8 mouse cellular contexts compared by ENCODE assay signal in the genomic region with DNA sequence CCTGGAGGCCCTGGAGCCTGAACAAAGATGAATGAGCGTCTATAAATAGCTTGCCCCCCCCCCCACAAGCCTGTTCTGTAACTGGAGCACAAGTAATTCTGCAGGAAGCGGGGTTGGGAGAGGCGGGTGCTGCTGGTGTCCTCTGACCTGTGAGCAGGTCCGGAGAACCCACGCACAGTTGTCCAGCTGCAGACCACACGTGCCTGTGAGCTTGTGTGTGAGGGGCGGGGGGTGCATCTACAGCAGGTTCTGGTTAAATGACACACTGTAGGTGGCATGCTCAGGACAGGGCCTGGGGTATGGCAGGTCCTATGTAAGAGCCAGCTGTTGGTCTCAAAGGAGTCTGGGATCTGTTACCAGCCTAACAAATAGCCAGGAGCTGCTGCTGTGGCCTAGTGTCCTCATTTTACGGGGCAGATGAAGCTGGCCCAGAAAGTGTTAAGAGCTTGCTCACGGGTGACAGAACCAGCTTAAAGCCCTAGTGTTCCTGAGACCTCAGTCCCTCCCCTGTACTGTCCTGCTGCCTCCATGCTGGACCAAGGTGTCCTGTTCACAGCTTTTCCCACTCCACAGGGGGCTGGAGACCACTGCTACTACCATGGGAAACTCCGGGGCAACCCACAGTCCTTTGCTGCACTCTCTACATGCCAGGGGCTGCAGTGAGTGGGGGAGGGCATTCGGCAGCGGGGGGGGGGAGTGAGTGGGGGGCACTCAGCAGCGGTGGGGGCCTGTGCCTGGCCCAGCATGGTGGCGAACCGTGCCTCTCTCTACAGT. TPM values are rescaled to one million over a fixed set of nuclear protein-coding genes. Genes with fewer than 3 reads are reported as not detected.
A peak's percentile ranks its signal among the peaks of the same experiment; 100 is the strongest.
DNase-seq lines count a peak whose midpoint lies in the region; ATAC-seq lines count a peak whose summit lies in the region.

No protein-coding gene starts in this region.

- peak; percentile 59 for DNase-seq in cerebellum, adult 11-12 months
- DNase-seq in cerebellum, postnatal 4 days (ENCODE audit: low spot score in 2 of 2) = no peak
- DNase-seq in hindbrain, embryonic 11.5 days (ENCODE audit: low spot score) = no peak
- DNase-seq in hindbrain, embryonic 14.5 days (ENCODE audit: low spot score) = no peak
- DNase-seq in NIH3T3 (ENCODE audit: low read depth) = peak; percentile 32
- DNase-seq in layer of hippocampus, adult 18-20 months (ENCODE audit: low spot score in 2 of 2) = no peak
- DNase-seq in left cerebral cortex, adult 11 months (ENCODE audit: low spot score) = no peak

- 38% methylated on average over 15 of the region's 15 CpGs for WGBS in hindbrain, embryonic 11.5 days
- WGBS in hindbrain, embryonic 14.5 days = 46% methylated on average over 15 of the region's 15 CpGs
- 48% methylated on average over 15 of the region's 15 CpGs for WGBS in hindbrain, embryonic 13.5 days

- 0 out of 2 replicates have a peak overlapping the region, but pooled peaks have one; percentile 10 for H3K27ac ChIP-seq in hindbrain, embryonic 11.5 days (ENCODE audit: low read depth, low read length)
- no peak overlapping the region for H3K27ac ChIP-seq in hindbrain, embryonic 14.5 days
- peak overlapping the region; percentile 3; the same call in 1 of the 2 replicates for H3K27ac ChIP-seq in hindbrain, embryonic 13.5 days

- H3K27me3 ChIP-seq in hindbrain, embryonic 11.5 days (ENCODE audit: control insufficient read depth, insufficient read depth, low read length) = no peaks in the 10 kb centered on the region
- H3K27me3 ChIP-seq in hindbrain, embryonic 14.5 days (ENCODE audit: control insufficient read depth, insufficient read depth, low read length) = no peaks in the 10 kb centered on the region
- no peaks in the 10 kb centered on the region for H3K27me3 ChIP-seq in hindbrain, embryonic 13.5 days

- no peak overlapping the region for H3K4me2 ChIP-seq in hindbrain, embryonic 11.5 days (replicated peaks; ENCODE audit: low read depth, low read length)
- H3K4me2 ChIP-seq in hindbrain, embryonic 14.5 days (replicated peaks) = no peak overlapping the region
- no peak overlapping the region for H3K4me2 ChIP-seq in hindbrain, embryonic 13.5 days

- H3K36me3 ChIP-seq in hindbrain, embryonic 11.5 days (ENCODE audit: control insufficient read depth, insufficient read depth, low read length) = no peaks in the 10 kb centered on the region
- peaks cover 2% of the 10 kb centered on the region; the same call in 1 of the 2 replicates for H3K36me3 ChIP-seq in hindbrain, embryonic 14.5 days (replicated peaks; ENCODE audit: control insufficient read depth, insufficient read depth)
- H3K36me3 ChIP-seq in hindbrain, embryonic 13.5 days = 0 out of 2 replicates have a peak, but pooled peaks cover under 1% of the 10 kb centered on the region

- no peaks in the 10 kb centered on the region for H3K9me3 ChIP-seq in hindbrain, embryonic 11.5 days (ENCODE audit: control insufficient read depth, low read length)
- H3K9me3 ChIP-seq in hindbrain, embryonic 14.5 days (ENCODE audit: control insufficient read depth, low read length) = no peaks in the 10 kb centered on the region
- H3K9me3 ChIP-seq in hindbrain, embryonic 13.5 days = no peaks in the 10 kb centered on the region

- no peak overlapping the region for H3K9ac ChIP-seq in hindbrain, embryonic 11.5 days (ENCODE audit: low read depth, low read length)
- no peak overlapping the region for H3K9ac ChIP-seq in hindbrain, embryonic 14.5 days
- peak overlapping the region; percentile 43 for H3K9ac ChIP-seq in hindbrain, embryonic 13.5 days

- ATAC-seq in hindbrain, embryonic 11.5 days (ENCODE audit: low FRiP score) = no peak
- no peak for ATAC-seq in hindbrain, embryonic 14.5 days (ENCODE audit: low FRiP score)
- no peak for ATAC-seq in hindbrain, embryonic 13.5 days (ENCODE audit: low FRiP score)

- peaks cover 28% of the 10 kb centered on the region for H3K4me1 ChIP-seq in hindbrain, embryonic 11.5 days (replicated peaks; ENCODE audit: control insufficient read depth, insufficient read depth, low read length)
- H3K4me1 ChIP-seq in hindbrain, embryonic 14.5 days (replicated peaks; ENCODE audit: control insufficient read depth, insufficient read depth, low read length) = peaks cover 33% of the 10 kb centered on the region
- peaks cover 74% of the 10 kb centered on the region for H3K4me1 ChIP-seq in hindbrain, embryonic 13.5 days (replicated peaks)

- no peak overlapping the region; the same call in 1 of the 2 replicates for H3K4me3 ChIP-seq in hindbrain, embryonic 11.5 days (ENCODE audit: low read depth, low read length)
- H3K4me3 ChIP-seq in hindbrain, embryonic 14.5 days (replicated peaks; ENCODE audit: low read length) = no peak overlapping the region
- no peak overlapping the region for H3K4me3 ChIP-seq in hindbrain, embryonic 13.5 days

RNA-seq across cellular contexts. Expression of a gene that starts 9.6 kb away (rescaled TPM):
- polyA plus RNA-seq in hindbrain, embryonic 11.5 days (2014; fragmentation: Nextera tagmentation; extraction: Ambion mirVana) = 16.6 and 19.2 TPM in 2 replicates
- polyA plus RNA-seq in hindbrain, embryonic 14.5 days (2014; fragmentation: Nextera tagmentation; extraction: Ambion mirVana) = 19.2 and 24.1 TPM in 2 replicates
- 27.6 and 35.7 TPM in 2 replicates for polyA plus RNA-seq in hindbrain, embryonic 13.5 days (2015; fragmentation: Nextera tagmentation; extraction: Ambion mirVana)
- total RNA-seq in layer of hippocampus, adult 18-20 months (2021) = 100 to 1,000 TPM; 166 to 185 TPM

RNA-seq across cellular contexts. Expression of a gene that starts 48.7 kb away (rescaled TPM):
- 78.5 and 82.8 TPM in 2 replicates for polyA plus RNA-seq in hindbrain, embryonic 11.5 days (2014; fragmentation: Nextera tagmentation; extraction: Ambion mirVana)
- 31.2 and 34.3 TPM in 2 replicates for polyA plus RNA-seq in hindbrain, embryonic 14.5 days (2014; fragmentation: Nextera tagmentation; extraction: Ambion mirVana)
- 43.8 and 44.8 TPM in 2 replicates for polyA plus RNA-seq in hindbrain, embryonic 13.5 days (2015; fragmentation: Nextera tagmentation; extraction: Ambion mirVana)
- 1 to 10 TPM; 3.0 to 3.8 TPM for total RNA-seq in layer of hippocampus, adult 18-20 months (2021)

Comparison
In these comparisons a context has a peak if more than half of its experiments do, and no peak if none do; other contexts are left out.
1. DNase-seq: peak in cerebellum, adult 11-12 months (single experiment) and NIH3T3 (single experiment); none in cerebellum, postnatal 4 days (0 of 2), hindbrain, embryonic 11.5 days (single experiment), hindbrain, embryonic 14.5 days (single experiment), layer of hippocampus, adult 18-20 months (0 of 2) and left cerebral cortex, adult 11 months (single experiment).